In the genomic region with DNA sequence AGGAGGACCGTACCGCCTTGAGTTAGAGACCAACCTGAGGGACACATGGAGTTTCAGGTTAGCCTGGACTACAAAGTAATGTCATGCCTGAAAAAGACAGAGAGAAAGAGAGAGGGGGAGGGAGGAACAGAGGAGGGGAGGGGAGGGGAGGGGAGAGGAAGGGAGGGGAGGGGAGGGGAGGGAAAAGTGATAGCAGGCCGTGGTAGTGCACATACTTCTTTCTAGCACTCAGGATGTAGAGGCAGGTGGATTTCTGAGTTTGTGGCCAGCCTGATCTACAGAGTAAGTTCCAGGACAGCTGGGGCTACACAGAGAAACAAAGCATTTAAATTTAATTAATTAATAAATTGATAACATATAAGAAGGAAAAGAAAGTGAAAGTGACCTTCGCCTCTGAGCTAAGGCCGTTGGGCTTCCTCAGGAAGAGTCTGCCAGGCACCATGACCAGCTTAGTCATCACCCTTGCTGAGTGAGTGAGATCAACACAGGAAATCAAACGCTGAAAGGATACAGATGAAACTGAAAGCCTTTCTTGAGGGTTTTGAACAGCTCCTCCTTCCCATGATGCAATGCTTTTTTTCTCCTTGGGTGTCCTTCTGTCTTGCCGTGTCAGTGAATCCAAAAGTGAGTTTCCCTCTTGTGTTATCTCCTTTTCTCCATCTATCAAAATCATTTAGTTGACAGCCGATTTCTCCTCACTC, we compare ENCODE assay signal across 11 mouse cellular contexts. TPM values are rescaled to one million over a fixed set of nuclear protein-coding genes. Genes with fewer than 3 reads are reported as not detected.
DNase-seq lines count a peak whose midpoint lies in the region; ATAC-seq and TF ChIP-seq lines count a peak whose summit lies in the region.
"Had no signal": no experiment of that assay in that cellular context is flagged by ENCODE, and none has a peak within 500 bp of the region (broad histone marks: within the 10 kb centered on the region; RNA-seq: fewer than 3 reads in every experiment).

No protein-coding gene starts in this region.

- peak; percentile 15 for DNase-seq in spleen, adult 12 weeks (ENCODE audit: low spot score)
- no peak for DNase-seq in spleen, postnatal 4 days (ENCODE audit: low spot score in 2 of 2)
- peak; percentile 22 for DNase-seq in c-Kit-positive CD71-negative TER-119-negative erythroid progenitor cells, embryonic 14.5 days (ENCODE audit: low read depth)
- no peak for DNase-seq in liver, postnatal 0 days
- no peak for DNase-seq in urinary bladder, postnatal 25 days (ENCODE audit: low spot score)
- DNase-seq in layer of hippocampus, postnatal 36 days: no peak
- DNase-seq: cerebellum, adult 18-20 months; gastrocnemius, postnatal 10 days had no signal

- TF ChIP-seq CTCF in liver, postnatal 0 days (IDR thresholded peaks at IDR 0.05; ENCODE audit: low read depth): no peak

- 38% methylated on average over 8 of the region's 8 CpGs for WGBS in liver, postnatal 0 days (ENCODE audit: insufficient replicate concordance)
- WGBS in forebrain, embryonic 13.5 days: 80% methylated on average over 8 of the region's 8 CpGs

- H3K27me3 ChIP-seq in liver, postnatal 0 days (ENCODE audit: insufficient read depth, low read length): no peaks in the 10 kb centered on the region
- 0 out of 2 replicates have a peak, but pooled peaks cover 2% of the 10 kb centered on the region for H3K27me3 ChIP-seq in forebrain, embryonic 13.5 days

- no peaks in the 10 kb centered on the region for H3K9me3 ChIP-seq in liver, postnatal 0 days (ENCODE audit: low read length)
- H3K9me3 ChIP-seq in forebrain, embryonic 13.5 days (replicated peaks): no peaks in the 10 kb centered on the region
- H3K9me3 ChIP-seq: limb, embryonic 12.5 days had no signal

- no peaks in the 10 kb centered on the region for H3K4me1 ChIP-seq in liver, postnatal 0 days (ENCODE audit: insufficient read depth)
- peaks cover 11% of the 10 kb centered on the region; the same call in 1 of the 2 replicates for H3K4me1 ChIP-seq in forebrain, embryonic 13.5 days

- H3K4me3 ChIP-seq in liver, postnatal 0 days (ENCODE audit: low read depth, low read length): peak overlapping the region; percentile 26
- no peak overlapping the region for H3K4me3 ChIP-seq in forebrain, embryonic 13.5 days
- H3K4me3 ChIP-seq: limb, embryonic 12.5 days had no signal

- no peak overlapping the region for H3K9ac ChIP-seq in liver, postnatal 0 days (replicated peaks)
- H3K9ac ChIP-seq in forebrain, embryonic 13.5 days: no peak overlapping the region
- H3K9ac ChIP-seq: limb, embryonic 12.5 days had no signal

- no peak for TF ChIP-seq EP300 in liver, postnatal 0 days (IDR thresholded peaks at IDR 0.05; ENCODE audit: low read depth)

- no peaks in the 10 kb centered on the region for H3K36me3 ChIP-seq in liver, postnatal 0 days (replicated peaks; ENCODE audit: insufficient read depth, low read length)
- H3K36me3 ChIP-seq in forebrain, embryonic 13.5 days (ENCODE audit: poor library complexity, severe bottlenecking): no peaks in the 10 kb centered on the region
- H3K36me3 ChIP-seq: limb, embryonic 12.5 days had no signal

- ATAC-seq in liver, postnatal 0 days: peak; percentile 72
- ATAC-seq in cerebellum, adult (ENCODE audit: insufficient number of reproducible peaks, low FRiP score, low TSS enrichment): no peak
- ATAC-seq in forebrain, embryonic 13.5 days: no peak

- peak overlapping the region; percentile 59 for H3K4me2 ChIP-seq in liver, postnatal 0 days (ENCODE audit: low read depth, low read length)
- H3K4me2 ChIP-seq in forebrain, embryonic 13.5 days: no peak overlapping the region
- H3K4me2 ChIP-seq: limb, embryonic 12.5 days had no signal

- H3K27ac ChIP-seq in liver, postnatal 0 days (ENCODE audit: low read depth): peak overlapping the region; percentile 4; the same call in 1 of the 2 replicates
- no peak overlapping the region for H3K27ac ChIP-seq in forebrain, embryonic 13.5 days
- H3K27ac ChIP-seq: limb, embryonic 12.5 days had no signal

RNA-seq across cellular contexts. Expression of a gene that starts 5.6 kb away (rescaled TPM):
- polyA plus RNA-seq in liver, postnatal 0 days (2015; fragmentation: Nextera tagmentation; extraction: Ambion mirVana): 8.0 and 9.7 TPM in 2 replicates
- total RNA-seq in layer of hippocampus, postnatal 36 days (2021): 10 to 100 TPM; 34.0 to 35.6 TPM
- 18.7 and 22.0 TPM in 2 replicates for polyA plus RNA-seq in forebrain, embryonic 13.5 days (2015; fragmentation: Nextera tagmentation; extraction: Ambion mirVana)

Comparison
In these comparisons a context has a peak if more than half of its experiments do, and no peak if none do; other contexts are left out.
1. DNase-seq: peak in spleen, adult 12 weeks (single experiment) and c-Kit-positive CD71-negative TER-119-negative erythroid progenitor cells, embryonic 14.5 days (single experiment); none in spleen, postnatal 4 days (0 of 2), liver, postnatal 0 days (single experiment), urinary bladder, postnatal 25 days (single experiment) and layer of hippocampus, postnatal 36 days (0 of 2).